Mouse (Mus musculus): ENCODE measurements around the gene Med13.

- TF ChIP-seq CTCF (IDR thresholded peaks at IDR 0.05; ENCODE audit: low read depth), result no peak
- no peak for TF ChIP-seq EP300 (IDR thresholded peaks at IDR 0.05; ENCODE audit: low read depth)
These were observed 71.7 kb downstream of the Med13 start for GRCm38 (mm10) chr11:86285729-86286128.
